Mouse (Mus musculus) adrenal gland, postnatal 10 days (tissue): ENCODE measurements around the gene Myo10. TPM values are rescaled to one million over a fixed set of nuclear protein-coding genes. Genes with fewer than 3 reads are reported as not detected.

Experiments used
- DNase-seq: peaks from one replicate; pipeline ENCODE4 v3.0.0; 2021; ENCODE audit warnings: mixed read lengths
- total RNA-seq, 2 experiments: library from RNA; stranded (reverse); gene quantifications; 2 replicates each; pipeline ENCODE4 v1.2.3; 2021

The Myo10 gene
- total RNA-seq, 2 experiments from 2014 or later, result 80.4 to 82.5 TPM

GRCm38 (mm10) chr15:25723281-25724113, 101.2 kb downstream of the Myo10 start:
- DNase-seq, result no peak

- DNase-seq, result no peak
Measured at GRCm38 (mm10) chr15:25724549-25724948, 102.2 kb downstream of the Myo10 start.

- peak; percentile 72 for DNase-seq
Measured at GRCm38 (mm10) chr15:25726814-25727213, 104.5 kb downstream of the Myo10 start.

- DNase-seq, result peak; percentile 35
Measured at GRCm38 (mm10) chr15:25728501-25728900, 106.2 kb downstream of the Myo10 start.

GRCm38 (mm10) chr15:25731053-25731452, 108.7 kb downstream of the Myo10 start:
- DNase-seq, result no peak

GRCm38 (mm10) chr15:25732758-25733428, 110.6 kb downstream of the Myo10 start:
- peak; percentile 51 for DNase-seq

- DNase-seq, result no peak
Measured at GRCm38 (mm10) chr15:25733739-25734430, 111.6 kb downstream of the Myo10 start.

GRCm38 (mm10) chr15:25736531-25736930, 114.2 kb downstream of the Myo10 start:
- DNase-seq, result no peak

- DNase-seq, result no peak
Measured at GRCm38 (mm10) chr15:25740271-25740670, 117.9 kb downstream of the Myo10 start.

GRCm38 (mm10) chr15:25742196-25742595, 119.9 kb downstream of the Myo10 start:
- no peak for DNase-seq

GRCm38 (mm10) chr15:25751510-25751909, 129.2 kb downstream of the Myo10 start:
- DNase-seq, result no peak

GRCm38 (mm10) chr15:25752597-25752996, 130.3 kb downstream of the Myo10 start:
- DNase-seq, result no peak

- DNase-seq, result no peak
Measured at GRCm38 (mm10) chr15:25753003-25753402, 130.7 kb downstream of the Myo10 start.

GRCm38 (mm10) chr15:25753878-25754277, 131.6 kb downstream of the Myo10 start:
- no peak for DNase-seq

GRCm38 (mm10) chr15:25754342-25754951, 132.1 kb downstream of the Myo10 start:
- DNase-seq, result no peak

- no peak for DNase-seq
Measured at GRCm38 (mm10) chr15:25755536-25755935, 133.2 kb downstream of the Myo10 start.

- DNase-seq, result no peak
Measured at GRCm38 (mm10) chr15:25756072-25756471, 133.7 kb downstream of the Myo10 start.

- no peak for DNase-seq
Measured at GRCm38 (mm10) chr15:25758037-25758436, 135.7 kb downstream of the Myo10 start.

GRCm38 (mm10) chr15:25758500-25759086, 136.3 kb downstream of the Myo10 start:
- no peak for DNase-seq

GRCm38 (mm10) chr15:25760304-25760703, 138.0 kb downstream of the Myo10 start:
- DNase-seq, result no peak

GRCm38 (mm10) chr15:25761049-25761448, 138.7 kb downstream of the Myo10 start:
- DNase-seq, result no peak

- DNase-seq, result peak; percentile 55
Measured at GRCm38 (mm10) chr15:25761800-25762211, 139.5 kb downstream of the Myo10 start.
